Mouse (Mus musculus) erythroblast, embryonic 14.5 days (primary cell): ENCODE data around the gene Jak3. TPM values are rescaled to one million over a fixed set of nuclear protein-coding genes. Genes with fewer than 3 reads are reported as not detected.

Source experiments
- H3K27me3 ChIP-seq: 2 replicates; pipeline ENCODE4 v1.6.1; 2012; ENCODE audit warnings: inconsistent platforms; ENCODE audit not compliant: control insufficient read depth
- H3K36me3 ChIP-seq: 2 replicates; pipeline ENCODE4 v1.6.1; 2012; ENCODE audit warnings: mild to moderate bottlenecking, inconsistent platforms; ENCODE audit not compliant: control insufficient read depth
- H3K4me1 ChIP-seq: 2 replicates; pipeline ENCODE4 v1.6.1; 2012; ENCODE audit warnings: inconsistent platforms; ENCODE audit not compliant: control insufficient read depth
- H3K4me3 ChIP-seq: replicated peaks from 2 replicates; pipeline ENCODE3; 2012; ENCODE audit warnings: moderate library complexity, mild to moderate bottlenecking, inconsistent platforms
- H3K9me3 ChIP-seq: 2 replicates; pipeline ENCODE4 v1.6.1; 2012; ENCODE audit warnings: low read length, inconsistent platforms, mixed read lengths; ENCODE audit not compliant: control insufficient read depth
- GATA1 ChIP-seq: IDR thresholded peaks from 2 replicates; pipeline ENCODE4 v1.6.1; 2012; ENCODE audit warnings: low read length, inconsistent platforms, mixed read lengths
- TAL1 ChIP-seq: IDR thresholded peaks from 3 replicates; pipeline ENCODE4 v1.6.1; 2012; ENCODE audit warnings: low read length, inconsistent platforms, mixed read lengths
- polyA plus RNA-seq: library from polyadenylated mRNA; stranded (reverse); fragments of >175 nt; gene quantifications from 2 replicates; pipeline ENCODE4 v1.2.3, GENCODE M21; 2012

The Jak3 gene
- polyA plus RNA-seq, 1 experiment, result 1.5 TPM

DNA sequence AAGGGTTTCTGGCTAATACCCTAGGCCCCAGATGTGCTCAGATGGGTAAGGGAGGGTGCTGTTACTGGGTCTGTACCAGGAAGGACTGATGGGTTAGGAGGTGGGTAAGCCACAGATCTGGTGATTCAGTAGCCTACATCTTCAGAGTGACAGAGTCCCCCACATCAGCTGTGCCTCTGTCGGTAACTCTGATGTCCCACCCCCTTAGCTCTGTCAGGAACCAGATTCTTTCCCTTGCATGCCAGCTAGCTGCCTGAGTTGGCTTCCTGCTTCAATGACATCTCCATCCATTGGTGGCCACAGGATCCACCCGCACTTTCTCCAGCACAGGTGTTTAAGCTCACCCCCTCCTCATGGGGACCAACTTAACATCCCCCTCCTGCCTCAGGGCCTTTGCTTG, 35.5 kb downstream of the Jak3 start:
- no peaks in the 10 kb centered on the region for H3K9me3 ChIP-seq
- H3K36me3 ChIP-seq, result peaks cover 89% of the 10 kb centered on the region
- peaks cover 6% of the 10 kb centered on the region; the same call in 1 of the 2 replicates for H3K27me3 ChIP-seq
- TF ChIP-seq GATA1, result no peak
- TF ChIP-seq TAL1, result no peak
- H3K4me3 ChIP-seq, result no peak overlapping the region
- H3K4me1 ChIP-seq, result peaks cover 20% of the 10 kb centered on the region

DNA sequence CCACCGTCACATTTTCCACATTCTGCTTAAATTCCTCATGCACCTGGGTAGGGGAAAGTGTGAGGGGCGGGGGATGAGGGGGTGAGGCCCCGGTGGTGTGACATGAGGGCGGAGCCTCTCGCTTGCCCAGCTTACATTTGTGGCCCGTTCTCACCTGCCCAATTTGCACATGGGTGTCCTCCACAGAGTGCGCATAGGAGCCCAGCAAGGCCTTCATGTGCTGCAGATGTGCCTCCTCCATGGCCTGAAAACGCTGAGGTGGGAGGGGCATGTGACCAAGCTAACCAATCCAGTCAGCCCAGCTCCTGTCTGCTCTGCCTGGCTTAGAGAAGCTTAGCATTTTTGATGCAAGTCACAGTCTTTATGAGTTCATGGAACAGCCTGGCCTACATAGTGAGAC, 39.4 kb downstream of the Jak3 start:
- Histone ChIP-seq H3K4me3 (no peak overlapping the region), H3K9me3 (no peaks in the 10 kb centered on the region), H3K4me1 (peaks cover 16% of the 10 kb centered on the region), H3K27me3 (no peaks in the 10 kb centered on the region), H3K36me3 (peaks cover 98% of the 10 kb centered on the region)
- TF ChIP-seq TAL1 (no peak), GATA1 (no peak)

DNA sequence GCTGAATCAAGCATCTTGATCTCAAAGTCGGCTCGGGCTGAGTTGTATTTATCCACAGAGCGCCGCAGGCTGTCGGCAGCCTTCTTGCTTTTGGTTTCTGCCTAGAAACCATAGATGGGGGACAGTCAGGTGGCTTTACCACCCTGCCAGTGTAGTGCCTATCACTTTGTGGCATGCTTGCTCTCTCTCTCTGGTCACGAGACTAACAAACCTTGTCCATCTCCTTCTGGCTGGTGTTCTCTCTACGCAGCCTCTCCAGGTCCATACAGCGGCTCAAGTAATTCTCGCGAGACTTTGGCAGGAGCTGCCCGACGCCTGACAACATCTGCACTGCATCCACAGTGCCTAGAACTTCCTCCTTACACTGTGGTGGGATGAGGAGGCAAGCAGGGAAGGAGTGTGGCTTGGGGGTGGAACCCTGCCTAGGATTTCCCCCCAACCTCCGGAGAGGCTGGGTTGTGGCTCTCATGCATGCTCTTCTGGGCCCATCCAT, 40.5 kb downstream of the Jak3 start:
- Histone ChIP-seq H3K9me3 (no peaks in the 10 kb centered on the region), H3K36me3 (peaks cover 98% of the 10 kb centered on the region), H3K4me3 (no peak overlapping the region), H3K27me3 (no peaks in the 10 kb centered on the region), H3K4me1 (peaks cover 23% of the 10 kb centered on the region)
- TF ChIP-seq TAL1 (no peak), GATA1 (no peak)

- TF ChIP-seq TAL1, result no peak
- no peak for TF ChIP-seq GATA1
- H3K36me3 ChIP-seq, result peaks cover 98% of the 10 kb centered on the region
These were observed 41.0 kb downstream of the Jak3 start for GRCm38 (mm10) chr8:71717096-71717495.

DNA sequence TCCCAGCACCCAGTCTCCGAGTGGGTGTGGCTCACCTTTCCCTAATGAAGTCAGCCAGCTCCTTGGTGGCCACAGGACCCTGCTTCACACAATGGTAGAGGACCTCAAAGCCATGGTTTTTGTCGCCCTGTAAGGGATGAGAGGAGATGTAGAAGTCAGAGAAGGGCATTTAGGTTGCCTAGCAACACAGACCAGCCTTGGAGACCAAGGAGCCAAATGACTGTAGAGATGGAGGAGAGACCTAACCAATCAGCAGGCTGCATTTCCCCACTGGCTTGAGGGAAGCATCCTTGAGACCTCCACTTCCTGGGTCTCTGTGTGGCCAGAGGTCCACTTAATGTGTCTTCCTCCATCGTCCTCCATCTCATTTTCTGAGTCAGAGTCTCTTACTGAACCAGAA, 42.2 kb downstream of the Jak3 start:
- peaks cover 39% of the 10 kb centered on the region for H3K4me1 ChIP-seq
- no peaks in the 10 kb centered on the region for H3K27me3 ChIP-seq
- H3K36me3 ChIP-seq, result peaks cover 89% of the 10 kb centered on the region
- H3K4me3 ChIP-seq, result no peak overlapping the region
- TF ChIP-seq GATA1 (no peak), TAL1 (no peak)
- no peaks in the 10 kb centered on the region for H3K9me3 ChIP-seq

More at GRCm38 (mm10) chr8:71717096-71717495, 41.0 kb downstream of the Jak3 start:
- Histone ChIP-seq H3K4me3 (no peak overlapping the region), H3K9me3 (no peaks in the 10 kb centered on the region), H3K4me1 (peaks cover 28% of the 10 kb centered on the region), H3K27me3 (no peaks in the 10 kb centered on the region)

- Histone ChIP-seq H3K9me3 (no peaks in the 10 kb centered on the region), H3K36me3 (peaks cover 79% of the 10 kb centered on the region), H3K4me3 (no peak overlapping the region), H3K4me1 (peaks cover 49% of the 10 kb centered on the region), H3K27me3 (no peaks in the 10 kb centered on the region)
- TF ChIP-seq TAL1, result no peak
- TF ChIP-seq GATA1, result no peak
These were observed 43.1 kb downstream of the Jak3 start for GRCm38 (mm10) chr8:71719218-71719617.

DNA sequence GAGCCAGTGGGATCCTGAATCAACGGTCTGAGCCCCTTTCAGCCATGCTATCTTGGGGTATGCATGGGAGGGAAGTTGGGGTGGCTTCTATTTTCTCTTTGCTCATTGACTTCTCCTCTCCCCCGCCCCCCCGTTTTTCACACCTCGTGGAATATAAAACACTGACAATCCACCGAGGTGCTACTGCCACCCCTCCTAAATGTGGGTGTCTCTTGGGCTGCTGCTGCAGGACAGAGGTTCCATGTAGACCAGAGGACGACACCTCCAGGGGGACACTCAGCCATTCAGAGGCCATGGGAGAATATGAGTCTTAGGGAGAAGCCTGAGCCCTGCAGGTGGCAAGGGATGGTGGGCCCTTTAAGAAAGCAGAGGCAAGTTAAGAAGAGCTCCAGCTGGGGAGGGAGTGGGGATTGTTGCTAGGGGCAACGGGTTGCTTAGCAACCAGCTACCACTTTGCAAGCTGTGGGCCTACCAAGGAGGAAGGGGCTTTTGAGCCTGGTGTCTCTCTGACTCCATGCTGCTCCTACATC, 43.9 kb downstream of the Jak3 start:
- Histone ChIP-seq H3K27me3 (peaks cover 2% of the 10 kb centered on the region; the same call in 1 of the 2 replicates), H3K36me3 (peaks cover 72% of the 10 kb centered on the region), H3K4me1 (peaks cover 57% of the 10 kb centered on the region), H3K4me3 (no peak overlapping the region), H3K9me3 (no peaks in the 10 kb centered on the region)
- no peak for TF ChIP-seq TAL1
- no peak for TF ChIP-seq GATA1

DNA sequence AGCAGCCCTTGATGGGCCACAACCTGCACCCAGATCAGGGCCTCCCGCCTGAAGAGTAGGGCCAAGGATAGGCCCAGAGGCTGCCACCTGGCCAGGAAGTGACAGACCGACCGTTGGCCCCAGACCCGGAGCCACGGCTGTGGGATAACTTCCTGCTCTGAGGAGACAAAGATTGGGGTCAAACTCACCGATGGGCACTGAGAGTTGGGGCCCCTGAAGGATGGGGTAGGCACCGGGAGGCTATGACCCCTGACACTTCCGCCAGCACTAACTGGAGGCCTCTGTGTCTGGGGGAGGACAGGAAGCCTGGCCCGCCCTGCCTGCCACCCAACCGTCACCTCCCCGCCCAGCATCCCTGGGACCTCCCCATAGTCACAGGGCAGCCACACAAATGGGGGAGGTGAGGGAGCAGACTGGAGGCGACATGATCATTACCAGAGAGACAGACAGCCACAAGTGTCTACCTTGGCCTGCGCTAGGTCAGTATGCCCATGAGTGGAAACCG, 47.0 kb downstream of the Jak3 start:
- peaks cover 15% of the 10 kb centered on the region for H3K27me3 ChIP-seq
- peak overlapping the region; percentile 79 for H3K4me3 ChIP-seq
- peaks cover 42% of the 10 kb centered on the region for H3K36me3 ChIP-seq
- no peaks in the 10 kb centered on the region for H3K9me3 ChIP-seq
- TF ChIP-seq TAL1 (no peak), GATA1 (no peak)
- H3K4me1 ChIP-seq, result peaks cover 75% of the 10 kb centered on the region

- Histone ChIP-seq H3K4me3 (peak overlapping the region; percentile 79), H3K27me3 (peaks cover 28% of the 10 kb centered on the region), H3K9me3 (no peaks in the 10 kb centered on the region), H3K36me3 (peaks cover 30% of the 10 kb centered on the region), H3K4me1 (peaks cover 81% of the 10 kb centered on the region)
- TF ChIP-seq GATA1 (no peak), TAL1 (no peak)
These were observed 48.3 kb downstream of the Jak3 start for GRCm38 (mm10) chr8:71724389-71724788.
